Mouse (Mus musculus) hindlimb bud, embryonic 11.5 days (tissue): ENCODE measurements around the gene Omt2b.
A peak's percentile ranks its signal among the peaks of the same experiment; 100 is the strongest.
"Not testable (repeated sequence)": the region's sequence is repeated elsewhere in the genome, so short reads cannot be mapped to it uniquely, and the experiment has no call there.

ENCODE experiments used
- DNase-seq: peaks from one replicate; pipeline ENCODE4 v3.0.0-alpha.2; 2012; ENCODE audit warnings: low read depth, low spot score; ENCODE audit errors: extremely low spot score

Omt2b gene

DNA sequence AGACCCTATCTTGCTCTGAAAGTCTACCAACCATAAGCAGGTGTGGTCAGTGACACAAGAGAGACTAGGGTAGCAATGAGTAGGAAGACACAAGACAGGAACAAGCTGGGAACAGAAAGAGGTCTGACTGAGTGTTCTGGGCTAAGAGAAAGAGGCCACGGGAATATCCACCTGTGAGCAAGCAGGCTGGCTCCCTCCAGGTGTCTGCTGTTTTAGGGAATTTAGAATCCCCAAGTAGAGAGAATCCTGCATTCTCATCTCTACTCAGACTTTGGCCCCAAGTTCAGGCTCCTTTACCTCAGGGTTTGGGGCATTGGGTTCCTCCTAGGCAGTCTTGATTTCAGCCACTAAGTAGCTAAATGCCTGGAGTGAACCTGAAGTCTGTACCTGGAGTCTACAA, at the start of gene Omt2b:
Omt2b (plus strand) TSS at position 301 of the 400 bp plus-strand sequence.
- DNase-seq, result not testable (repeated sequence)

DNA sequence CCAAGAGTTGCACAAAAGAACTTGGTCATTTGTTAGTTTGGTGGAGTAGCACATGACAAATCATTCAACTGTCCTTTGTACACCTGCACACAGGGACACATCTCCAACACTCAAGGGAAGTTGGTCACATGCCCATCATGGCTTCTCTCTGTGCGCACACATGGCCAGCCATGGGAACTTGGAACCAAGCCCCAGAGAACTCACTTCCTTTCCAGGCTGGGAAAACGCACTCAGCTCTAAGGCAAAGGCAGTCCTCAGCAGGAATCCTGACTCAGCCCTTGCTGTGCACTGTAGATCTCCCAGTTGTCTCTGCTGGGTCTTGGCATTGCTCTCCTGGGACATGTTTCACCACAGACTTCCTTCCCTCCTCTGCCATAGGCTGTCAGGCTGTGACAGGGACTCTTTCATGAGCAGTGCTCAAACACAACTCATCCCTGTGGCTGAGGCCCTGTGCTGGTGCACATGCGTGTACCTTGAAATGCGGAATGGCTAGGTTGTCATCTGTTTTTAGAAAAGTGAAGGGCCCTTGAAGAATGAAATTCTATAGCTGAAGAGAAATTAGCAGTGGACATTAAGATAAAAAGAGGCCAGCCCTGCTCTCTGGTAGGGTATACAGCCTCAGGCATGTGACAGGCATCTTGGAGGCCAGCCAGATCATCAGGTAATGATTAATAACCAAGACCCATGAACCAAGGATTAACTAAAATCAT, 45.2 kb upstream of the Omt2b start:
- DNase-seq, result not testable (repeated sequence)

DNA sequence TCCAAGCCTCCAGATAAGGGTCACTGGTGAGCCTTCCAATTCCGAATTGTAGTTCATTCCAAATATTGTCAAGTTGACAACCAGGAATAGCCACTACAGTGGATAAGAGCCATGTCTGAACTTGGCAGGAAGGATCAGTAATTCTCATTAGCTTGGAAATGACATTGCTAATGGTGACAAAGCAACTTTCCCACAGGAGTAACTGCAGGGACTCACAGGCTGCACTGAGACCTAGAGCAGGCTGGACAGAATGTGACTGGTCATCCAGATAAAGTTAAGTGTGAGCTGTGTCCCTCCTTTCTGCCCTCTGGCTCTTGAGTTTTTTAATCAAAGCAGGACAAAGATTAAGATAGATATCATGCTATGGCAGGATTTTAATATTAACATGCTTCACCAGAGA, 38.3 kb upstream of the Omt2b start:
- not testable (repeated sequence) for DNase-seq

DNA sequence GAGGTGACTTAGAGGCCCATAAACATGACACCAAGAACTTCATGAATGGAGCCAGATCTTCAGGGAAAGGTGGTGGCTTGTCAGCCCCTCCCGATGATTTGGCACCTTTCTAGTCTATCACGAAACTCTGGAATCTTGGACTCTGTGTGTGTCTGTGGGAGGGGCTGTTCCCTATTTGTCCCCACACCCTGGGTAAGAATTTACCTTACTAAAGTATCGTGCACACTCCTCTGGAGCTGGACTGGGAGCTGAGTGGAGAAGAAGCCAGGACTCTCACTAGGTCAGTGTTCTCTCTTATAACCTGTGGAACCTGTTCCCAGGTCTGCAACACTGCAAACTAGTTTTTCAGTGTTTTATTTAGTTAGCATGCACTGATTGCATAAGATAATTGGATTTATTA, 37.7 kb upstream of the Omt2b start, which contains the start of gene Gm10639:
Gm10639 (plus strand) TSS at position 201 of the 400 bp plus-strand sequence.
- DNase-seq, result not testable (repeated sequence)

DNA sequence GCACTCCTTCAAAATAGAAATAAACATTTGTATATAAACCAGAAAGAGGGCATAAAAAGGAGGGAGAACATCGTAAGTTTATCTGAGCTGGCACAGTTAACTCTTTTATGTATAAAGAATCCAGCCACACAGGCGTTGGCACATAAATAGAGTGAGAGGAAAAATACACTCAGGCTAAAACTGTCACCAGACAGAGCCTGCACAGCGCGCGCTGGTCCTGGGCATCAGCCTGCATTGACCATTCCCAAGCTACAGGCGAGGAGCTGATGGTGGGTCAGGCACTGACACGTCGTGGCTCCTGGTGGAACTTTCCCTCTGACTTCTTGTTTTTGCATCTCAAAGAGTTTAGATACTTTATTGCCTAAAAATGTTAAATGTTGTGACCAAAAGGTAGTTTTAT, 34.9 kb upstream of the Omt2b start:
- not testable (repeated sequence) for DNase-seq

DNA sequence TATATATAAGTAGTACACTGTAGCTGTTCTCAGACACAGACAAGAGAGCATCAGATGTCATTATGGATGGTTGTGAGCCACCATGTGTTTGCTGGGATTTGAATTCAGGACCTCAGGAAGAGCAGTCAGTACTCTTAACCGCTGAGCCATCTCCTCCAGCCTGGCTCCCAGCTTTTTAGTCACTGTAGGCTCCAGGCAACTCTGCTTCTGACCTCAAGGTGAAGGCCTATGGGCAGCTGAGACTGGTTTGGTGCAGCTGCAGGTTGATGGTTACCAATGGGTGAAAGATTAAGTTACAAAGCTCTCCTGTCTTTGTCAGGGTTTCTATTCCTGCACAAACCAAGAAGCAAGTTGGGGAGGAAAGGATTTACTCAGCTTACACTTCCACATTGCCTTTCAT, 33.7 kb upstream of the Omt2b start:
- DNase-seq, result not testable (repeated sequence)

DNA sequence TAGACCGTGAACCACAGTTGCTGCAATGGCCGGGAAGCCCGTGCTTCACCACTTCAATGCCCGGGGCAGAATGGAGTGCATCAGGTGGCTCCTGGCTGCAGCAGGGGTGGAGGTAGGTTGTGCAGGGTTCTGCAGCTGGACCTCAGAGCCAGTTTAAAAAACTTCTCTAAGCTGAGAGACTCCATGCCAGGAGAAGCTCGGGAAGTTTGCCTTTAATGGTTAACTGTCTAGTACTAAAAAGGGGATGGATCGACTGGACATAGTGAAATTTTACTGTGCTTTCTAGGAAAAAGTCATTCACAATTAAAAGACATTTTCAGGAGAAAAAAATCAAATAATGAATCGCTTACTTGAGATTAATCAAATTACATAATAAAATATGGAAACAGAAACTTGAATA, 32.6 kb upstream of the Omt2b start:
- not testable (repeated sequence) for DNase-seq

DNA sequence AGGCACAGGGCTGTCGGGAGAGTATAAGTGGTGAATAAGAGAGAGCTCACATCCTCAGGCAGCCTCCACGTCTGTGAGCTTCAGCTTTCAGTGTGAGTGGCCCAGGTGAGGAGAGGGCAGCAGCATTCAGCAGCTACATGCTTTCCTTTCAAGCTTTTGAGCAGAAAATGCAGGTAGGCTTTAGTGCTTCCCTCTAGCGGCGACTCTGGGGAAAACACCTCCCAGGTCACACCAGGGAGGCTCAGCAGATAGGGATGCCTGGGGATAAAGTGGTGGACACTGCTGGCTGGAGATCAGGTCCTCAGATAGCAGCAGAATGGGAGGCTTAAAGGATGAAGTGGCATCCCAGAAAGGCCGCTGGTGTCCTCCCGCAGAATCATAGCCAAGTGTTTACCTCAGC, 31.3 kb upstream of the Omt2b start:
- peak; percentile 30 for DNase-seq

DNA sequence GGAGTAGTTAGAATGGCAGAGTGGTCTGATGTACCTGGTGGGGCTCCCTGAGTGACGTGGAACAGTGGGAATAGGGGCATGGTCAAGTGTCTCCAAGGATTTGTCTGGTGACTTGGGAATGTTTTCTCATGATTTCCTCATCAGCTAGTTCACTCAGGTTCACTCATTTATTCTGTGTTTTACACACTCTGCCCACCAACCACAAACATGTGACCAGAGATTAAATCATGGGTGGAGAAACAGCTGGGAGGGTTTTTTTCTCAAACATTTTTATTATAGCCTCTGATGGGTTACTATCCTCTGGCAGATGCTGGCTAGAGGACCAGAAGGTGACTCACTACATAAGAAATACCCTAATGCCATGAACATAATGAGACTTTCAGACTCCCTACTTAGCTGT, 29.2 kb upstream of the Omt2b start:
- DNase-seq, result no peak

DNA sequence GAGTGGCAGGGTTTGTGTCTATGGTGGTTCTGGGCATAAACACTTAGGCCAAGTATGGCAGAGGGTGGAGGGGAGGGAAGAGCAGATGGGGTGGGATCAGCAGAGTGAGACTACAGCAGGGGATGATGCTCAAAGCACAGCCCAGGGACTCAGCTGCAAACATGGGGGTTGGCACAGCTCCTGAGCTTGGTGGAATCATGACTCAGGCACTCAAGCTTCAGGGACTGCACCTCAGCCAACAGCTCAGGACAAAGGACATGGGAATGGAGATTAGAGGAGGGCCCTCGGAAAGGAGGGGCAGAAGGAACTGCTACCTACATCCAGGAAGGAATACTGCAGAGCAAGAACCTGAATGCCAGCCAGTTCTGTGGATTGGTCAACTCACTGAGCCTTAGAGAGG, 28.2 kb upstream of the Omt2b start:
- not testable (repeated sequence) for DNase-seq

DNA sequence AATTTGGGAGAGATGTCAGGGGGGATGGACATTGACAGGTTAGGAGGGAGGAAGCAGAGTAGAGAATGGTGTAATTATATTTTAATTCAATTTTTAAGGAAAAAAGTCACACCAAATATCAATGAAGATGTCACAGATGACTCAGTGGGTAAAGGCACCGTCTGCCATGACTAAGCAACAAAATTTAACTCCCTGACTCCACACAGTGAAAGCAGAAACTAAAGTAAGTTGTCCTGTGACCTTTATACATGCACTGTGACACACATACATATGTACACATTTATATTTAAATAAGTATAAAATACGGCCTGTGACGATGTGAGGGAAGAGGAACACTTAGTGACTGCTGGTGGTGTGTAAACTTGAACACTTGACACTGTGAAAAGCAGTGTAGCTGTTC, 19.3 kb upstream of the Omt2b start:
- not testable (repeated sequence) for DNase-seq

DNA sequence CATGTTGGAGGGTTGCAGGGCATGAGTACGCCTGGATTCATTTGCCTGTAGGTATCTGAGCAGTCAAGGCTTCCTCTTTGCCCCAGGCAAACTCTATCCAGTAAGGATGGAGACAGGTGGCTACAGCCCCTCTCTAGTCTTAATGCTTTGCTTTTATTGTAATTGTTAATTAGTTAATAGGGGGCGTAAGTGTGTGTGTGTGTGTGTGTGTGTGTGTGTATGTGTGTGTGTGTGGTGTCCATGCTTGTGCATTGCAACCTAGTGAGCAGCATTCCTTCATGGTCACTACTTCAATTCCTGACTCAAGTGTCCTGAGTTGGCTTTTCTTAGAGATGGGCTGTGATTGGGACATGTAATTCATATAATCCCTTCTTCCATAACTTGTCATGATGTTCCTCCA, 12.7 kb upstream of the Omt2b start, which contains the start of gene Omt2a:
Omt2a (minus strand) TSS at position 101 of the 400 bp plus-strand sequence.
- DNase-seq, result no peak

DNA sequence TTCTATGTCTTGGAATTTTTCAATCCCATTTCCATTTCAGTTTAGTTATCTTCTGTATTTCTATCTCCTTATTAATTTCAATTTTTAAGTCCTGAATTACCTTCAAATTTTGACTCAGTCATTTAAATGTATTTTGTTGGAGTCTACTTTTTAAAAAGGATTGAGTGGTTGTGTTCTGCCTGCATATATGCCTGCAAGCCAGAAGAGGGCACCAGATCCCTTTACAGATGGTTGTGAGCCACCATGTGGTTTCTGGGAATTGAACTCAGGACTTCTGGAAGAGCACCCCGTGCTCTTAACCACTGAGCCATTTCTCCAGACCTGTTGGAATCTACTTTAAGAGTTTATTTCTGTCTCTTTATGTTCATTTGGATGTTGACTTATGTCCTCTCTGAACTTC, 7.9 kb upstream of the Omt2b start:
- no peak for DNase-seq

DNA sequence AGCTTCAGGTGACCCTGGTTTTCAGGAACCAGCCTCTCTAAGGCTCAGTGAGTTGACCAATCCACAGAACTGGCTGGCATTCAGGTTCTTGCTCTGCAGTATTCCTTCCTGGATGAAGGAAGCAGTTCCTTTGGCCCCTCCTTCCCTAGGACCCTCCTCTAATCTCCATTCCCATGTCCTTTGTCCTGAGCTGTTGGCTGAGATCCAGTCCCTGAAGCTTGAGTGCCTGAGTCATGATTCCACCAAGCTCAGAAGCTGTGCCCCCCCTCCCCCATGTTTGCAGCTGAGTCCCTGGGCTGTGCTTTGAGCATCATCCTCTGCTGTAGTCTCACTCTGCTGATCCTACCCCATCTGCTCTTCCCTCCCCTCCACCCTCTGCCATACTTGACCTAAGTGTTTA, 9.7 kb downstream of the Omt2b start:
- DNase-seq, result not testable (repeated sequence)

DNA sequence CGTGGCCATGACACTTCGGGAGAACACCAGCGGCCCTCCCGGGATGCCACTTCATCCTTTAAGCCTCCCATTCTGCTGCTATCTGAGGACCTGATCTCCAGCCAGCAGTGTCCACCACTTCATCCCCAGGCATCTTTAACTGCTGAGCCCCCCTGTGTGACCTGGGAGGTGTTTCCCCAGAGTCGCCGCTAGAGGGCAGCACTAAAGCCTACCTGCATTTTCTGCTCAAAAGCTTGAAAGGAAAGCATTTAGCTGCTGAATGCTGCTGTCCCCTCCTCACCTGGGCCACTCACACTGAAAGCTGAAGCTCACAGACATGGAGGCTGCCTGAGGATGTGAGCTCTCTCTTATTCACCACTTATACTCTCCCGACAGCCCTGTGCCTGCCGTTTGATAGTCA, 12.9 kb downstream of the Omt2b start:
- DNase-seq, result not testable (repeated sequence)

DNA sequence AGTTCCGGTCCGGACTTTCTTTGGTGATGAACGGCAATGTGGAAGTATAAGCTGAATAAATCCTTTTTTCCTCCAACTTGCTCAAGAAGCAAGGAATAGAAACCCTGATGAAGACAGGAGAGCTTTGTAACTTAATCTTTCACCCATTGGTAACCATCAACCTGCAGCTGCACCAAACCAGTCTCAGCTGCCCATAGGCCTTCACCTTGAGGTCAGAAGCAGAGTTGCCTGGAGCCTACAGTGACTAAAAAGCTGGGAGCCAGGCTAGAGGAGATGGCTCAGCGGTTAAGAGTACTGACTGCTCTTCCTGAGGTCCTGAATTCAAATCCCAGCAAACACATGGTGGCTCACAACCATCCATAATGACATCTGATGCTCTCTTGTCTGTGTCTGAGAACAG, 15.1 kb downstream of the Omt2b start:
- DNase-seq, result not testable (repeated sequence)

DNA sequence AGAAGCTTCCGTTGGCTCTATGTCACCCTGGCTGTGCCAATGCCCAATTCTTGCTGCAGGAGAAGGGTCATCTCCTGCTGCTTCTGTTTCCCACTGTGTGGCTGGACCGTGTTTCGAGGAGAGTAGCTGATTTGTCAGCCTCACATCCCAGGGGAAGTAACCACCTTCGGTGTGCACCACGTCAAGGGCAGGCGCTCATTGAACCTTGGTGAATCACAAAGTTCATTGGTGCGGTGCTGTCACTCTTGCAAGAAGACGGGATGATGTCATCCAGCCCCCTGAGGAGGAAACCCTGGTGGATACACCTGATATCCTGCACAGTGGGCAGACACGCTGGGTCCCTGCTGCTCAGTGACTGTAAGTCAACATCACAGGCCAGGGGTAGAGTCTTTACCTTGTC, 15.7 kb downstream of the Omt2b start:
- DNase-seq, result not testable (repeated sequence)

DNA sequence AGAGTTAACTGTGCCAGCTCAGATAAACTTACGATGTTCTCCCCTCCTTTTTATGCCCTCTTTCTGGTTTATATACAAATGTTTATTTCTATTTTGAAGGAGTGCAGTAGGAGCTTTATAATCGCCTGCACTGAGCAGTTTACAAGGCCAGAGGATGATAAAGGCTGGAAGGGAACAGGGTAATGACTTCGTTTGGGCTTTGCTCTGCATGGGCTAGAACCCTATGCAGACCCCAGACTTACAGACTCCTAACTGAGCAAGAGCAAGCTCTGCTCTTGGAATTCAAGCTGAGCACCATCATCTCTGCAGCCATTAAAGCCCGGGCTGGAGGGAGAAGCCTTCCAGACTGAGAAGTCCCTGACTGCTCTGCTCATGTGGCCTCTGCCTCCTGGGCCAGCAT, 17.8 kb downstream of the Omt2b start:
- not testable (repeated sequence) for DNase-seq

DNA sequence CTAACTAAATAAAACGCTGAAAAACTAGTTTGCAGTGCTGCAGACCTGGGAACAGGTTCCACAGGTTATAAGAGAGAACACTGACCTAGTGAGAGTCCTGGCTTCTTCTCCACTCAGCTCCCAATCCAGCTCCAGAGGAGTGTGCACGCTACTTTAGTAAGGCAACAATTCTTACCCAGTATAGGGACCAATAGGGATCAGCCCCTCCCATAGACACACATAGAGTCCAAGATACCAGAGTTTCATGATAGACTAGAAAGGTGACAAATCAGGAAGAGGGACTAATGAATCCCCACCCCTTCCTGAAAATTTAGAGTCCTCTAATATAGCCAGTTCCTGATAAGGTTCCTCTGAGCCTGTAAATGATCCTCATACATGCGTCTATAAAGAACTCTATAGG, 19.6 kb downstream of the Omt2b start:
- DNase-seq, result no peak

DNA sequence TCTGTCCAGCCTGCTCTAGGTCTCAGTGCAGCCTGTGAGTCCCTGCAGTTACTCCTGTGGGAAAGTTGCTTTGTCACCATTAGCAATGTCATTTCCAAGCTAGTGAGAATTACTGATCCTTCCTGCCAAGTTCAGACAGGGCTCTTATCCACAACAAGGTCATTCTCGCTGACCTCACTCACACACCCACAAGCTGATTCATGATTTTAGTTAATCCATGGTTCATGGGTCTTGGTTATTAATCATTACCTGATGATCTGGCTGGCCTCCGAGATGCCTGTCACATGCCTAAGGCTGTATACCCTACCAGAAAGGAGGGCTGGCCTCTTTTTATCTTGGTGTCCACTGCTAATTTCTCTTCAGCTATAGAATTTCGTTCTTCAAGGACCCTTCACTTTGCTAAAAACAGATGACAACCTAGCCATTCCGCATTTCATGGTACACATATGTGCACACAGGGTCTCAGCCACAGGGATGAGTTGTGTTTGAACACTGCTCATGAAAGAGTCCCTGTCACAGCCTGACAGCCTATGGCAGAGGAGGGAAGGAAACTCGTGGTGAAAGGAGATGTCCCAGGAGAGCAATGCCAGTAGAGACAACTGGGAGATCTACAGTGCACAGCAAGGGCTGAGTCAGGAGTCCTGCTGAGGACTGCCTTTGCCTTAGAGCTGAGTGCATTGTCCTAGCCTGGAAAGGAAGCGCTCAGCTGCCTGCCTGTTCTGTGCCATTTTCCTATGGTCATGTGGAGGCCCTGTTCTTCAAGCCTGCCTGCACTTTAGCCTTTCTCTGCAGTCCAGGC, 21.0 kb downstream of the Omt2b start:
- not testable (repeated sequence) for DNase-seq

DNA sequence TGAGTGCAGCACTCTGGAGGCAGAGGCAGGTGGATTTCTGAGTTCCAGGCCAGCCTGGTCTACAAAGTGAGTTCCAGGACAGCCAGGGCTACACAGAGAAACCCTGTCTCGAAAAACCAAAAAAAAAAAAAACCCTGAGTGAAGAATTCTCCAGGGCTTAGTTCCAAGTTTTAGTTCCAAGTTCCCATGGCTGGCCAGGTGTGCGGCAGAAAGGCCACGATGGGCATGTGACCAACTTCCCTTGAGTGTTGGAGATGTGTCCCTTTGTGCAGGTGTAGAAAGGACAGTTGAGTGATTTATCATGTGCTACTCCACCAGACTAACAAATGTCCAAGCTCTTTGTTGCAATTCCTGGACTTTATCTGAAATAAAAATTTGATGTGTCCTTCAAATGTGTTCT, 21.8 kb downstream of the Omt2b start:
- DNase-seq, result not testable (repeated sequence)

DNA sequence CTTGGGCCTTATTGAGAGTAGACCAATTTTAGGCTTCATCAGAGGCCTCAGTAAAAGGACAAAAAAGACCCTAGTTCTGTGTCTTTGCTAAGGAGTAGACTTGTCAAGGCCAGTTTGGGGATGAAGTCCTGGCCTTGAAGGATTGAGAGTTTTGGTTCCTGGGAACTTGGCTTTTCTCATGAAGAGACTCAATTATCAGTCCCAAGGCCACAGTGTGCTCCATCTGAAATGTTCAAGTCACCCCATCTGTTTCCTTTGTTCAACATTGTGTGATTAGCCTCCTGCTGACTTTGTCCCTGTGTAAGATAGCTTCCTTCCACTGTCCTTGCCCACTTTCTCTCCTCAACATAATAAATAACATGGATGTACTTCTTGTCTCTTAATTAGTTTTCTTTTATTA, 22.6 kb downstream of the Omt2b start:
- DNase-seq, result not testable (repeated sequence)
